Mouse (Mus musculus): Measurements from ENCODE around the gene Prrx2. TPM values are rescaled to one million over a fixed set of nuclear protein-coding genes. Genes with fewer than 3 reads are reported as not detected.

Gene Prrx2
- polyA plus RNA-seq, 1 experiment, result 1.0 TPM

- no peaks in the 10 kb centered on the region for H3K27me3 ChIP-seq (ENCODE audit: control insufficient read depth, insufficient read depth, low read length)
- no peaks in the 10 kb centered on the region for H3K36me3 ChIP-seq (ENCODE audit: control insufficient read depth, insufficient read depth, low read length)
- peaks cover 3% of the 10 kb centered on the region for H3K4me1 ChIP-seq (ENCODE audit: control insufficient read depth, insufficient read depth, low read length)
- no peak overlapping the region for H3K27ac ChIP-seq (ENCODE audit: control insufficient read depth, insufficient read depth, low read depth, low read length)
- H3K4me3 ChIP-seq (ENCODE audit: control insufficient read depth, low read depth, low read length), result peak overlapping the region; percentile 67
- TF ChIP-seq CTCF (IDR thresholded peaks at IDR 0.05; ENCODE audit: control insufficient read depth, insufficient read depth, insufficient replicate concordance, low read depth, low read length) (no peak), POLR2A (IDR thresholded peaks at IDR 0.05; ENCODE audit: control insufficient read depth, low read depth, low read length) (no peak)
Measured at GRCm38 (mm10) chr2:30902256-30902655, 67.5 kb downstream of the Prrx2 start.

- H3K27ac ChIP-seq (ENCODE audit: control insufficient read depth, insufficient read depth, low read depth, low read length), result no peak overlapping the region
- peak overlapping the region; percentile 67 for H3K4me3 ChIP-seq (ENCODE audit: control insufficient read depth, low read depth, low read length)
- H3K27me3 ChIP-seq (ENCODE audit: control insufficient read depth, insufficient read depth, low read length), result no peaks in the 10 kb centered on the region
- H3K36me3 ChIP-seq (ENCODE audit: control insufficient read depth, insufficient read depth, low read length), result no peaks in the 10 kb centered on the region
- H3K4me1 ChIP-seq (ENCODE audit: control insufficient read depth, insufficient read depth, low read length), result peaks cover 3% of the 10 kb centered on the region
- TF ChIP-seq POLR2A (IDR thresholded peaks at IDR 0.05; ENCODE audit: control insufficient read depth, low read depth, low read length) (no peak), CTCF (IDR thresholded peaks at IDR 0.05; ENCODE audit: control insufficient read depth, insufficient read depth, insufficient replicate concordance, low read depth, low read length) (no peak)
Measured at GRCm38 (mm10) chr2:30902726-30903722, 68.3 kb downstream of the Prrx2 start.

GRCm38 (mm10) chr2:30904231-30904630 is 69.5 kb downstream of the Prrx2 start:
- H3K4me1 ChIP-seq (ENCODE audit: control insufficient read depth, insufficient read depth, low read length), result peaks cover 3% of the 10 kb centered on the region
- TF ChIP-seq CTCF (IDR thresholded peaks at IDR 0.05; ENCODE audit: control insufficient read depth, insufficient read depth, insufficient replicate concordance, low read depth, low read length) (no peak), POLR2A (IDR thresholded peaks at IDR 0.05; ENCODE audit: control insufficient read depth, low read depth, low read length) (no peak)
- H3K27me3 ChIP-seq (ENCODE audit: control insufficient read depth, insufficient read depth, low read length), result no peaks in the 10 kb centered on the region
- no peak overlapping the region for H3K27ac ChIP-seq (ENCODE audit: control insufficient read depth, insufficient read depth, low read depth, low read length)
- H3K36me3 ChIP-seq (ENCODE audit: control insufficient read depth, insufficient read depth, low read length), result no peaks in the 10 kb centered on the region
- no peak overlapping the region for H3K4me3 ChIP-seq (ENCODE audit: control insufficient read depth, low read depth, low read length)

GRCm38 (mm10) chr2:30904991-30905390 is 70.2 kb downstream of the Prrx2 start:
- H3K27ac ChIP-seq (ENCODE audit: control insufficient read depth, insufficient read depth, low read depth, low read length), result no peak overlapping the region
- H3K27me3 ChIP-seq (ENCODE audit: control insufficient read depth, insufficient read depth, low read length), result no peaks in the 10 kb centered on the region
- H3K4me1 ChIP-seq (ENCODE audit: control insufficient read depth, insufficient read depth, low read length), result peaks cover 3% of the 10 kb centered on the region
- no peak overlapping the region for H3K4me3 ChIP-seq (ENCODE audit: control insufficient read depth, low read depth, low read length)
- H3K36me3 ChIP-seq (ENCODE audit: control insufficient read depth, insufficient read depth, low read length), result no peaks in the 10 kb centered on the region
- TF ChIP-seq CTCF (IDR thresholded peaks at IDR 0.05; ENCODE audit: control insufficient read depth, insufficient read depth, insufficient replicate concordance, low read depth, low read length) (no peak), POLR2A (IDR thresholded peaks at IDR 0.05; ENCODE audit: control insufficient read depth, low read depth, low read length) (no peak)

- H3K4me1 ChIP-seq (ENCODE audit: control insufficient read depth, insufficient read depth, low read length), result peaks cover 3% of the 10 kb centered on the region
- no peak overlapping the region for H3K27ac ChIP-seq (ENCODE audit: control insufficient read depth, insufficient read depth, low read depth, low read length)
- TF ChIP-seq CTCF (IDR thresholded peaks at IDR 0.05; ENCODE audit: control insufficient read depth, insufficient read depth, insufficient replicate concordance, low read depth, low read length) (no peak), POLR2A (IDR thresholded peaks at IDR 0.05; ENCODE audit: control insufficient read depth, low read depth, low read length) (no peak)
- H3K36me3 ChIP-seq (ENCODE audit: control insufficient read depth, insufficient read depth, low read length), result no peaks in the 10 kb centered on the region
- no peaks in the 10 kb centered on the region for H3K27me3 ChIP-seq (ENCODE audit: control insufficient read depth, insufficient read depth, low read length)
- H3K4me3 ChIP-seq (ENCODE audit: control insufficient read depth, low read depth, low read length), result no peak overlapping the region
Measured at GRCm38 (mm10) chr2:30905906-30906305, 71.1 kb downstream of the Prrx2 start.

- Histone ChIP-seq H3K36me3 (ENCODE audit: control insufficient read depth, insufficient read depth, low read length) (no peaks in the 10 kb centered on the region), H3K27ac (ENCODE audit: control insufficient read depth, insufficient read depth, low read depth, low read length) (no peak overlapping the region), H3K27me3 (ENCODE audit: control insufficient read depth, insufficient read depth, low read length) (no peaks in the 10 kb centered on the region), H3K4me3 (ENCODE audit: control insufficient read depth, low read depth, low read length) (no peak overlapping the region), H3K4me1 (ENCODE audit: control insufficient read depth, insufficient read depth, low read length) (peaks cover 3% of the 10 kb centered on the region)
- TF ChIP-seq POLR2A (IDR thresholded peaks at IDR 0.05; ENCODE audit: control insufficient read depth, low read depth, low read length) (no peak), CTCF (IDR thresholded peaks at IDR 0.05; ENCODE audit: control insufficient read depth, insufficient read depth, insufficient replicate concordance, low read depth, low read length) (no peak)
Measured at GRCm38 (mm10) chr2:30906641-30907040, 71.9 kb downstream of the Prrx2 start.

GRCm38 (mm10) chr2:30912291-30912773 is 77.6 kb downstream of the Prrx2 start:
- Histone ChIP-seq H3K27ac (ENCODE audit: control insufficient read depth, insufficient read depth, low read depth, low read length) (no peak overlapping the region; the same call in 1 of the 2 replicates), H3K36me3 (ENCODE audit: control insufficient read depth, insufficient read depth, low read length) (no peaks in the 10 kb centered on the region), H3K4me3 (ENCODE audit: control insufficient read depth, low read depth, low read length) (no peak overlapping the region), H3K4me1 (ENCODE audit: control insufficient read depth, insufficient read depth, low read length) (peaks cover 8% of the 10 kb centered on the region), H3K27me3 (ENCODE audit: control insufficient read depth, insufficient read depth, low read length) (no peaks in the 10 kb centered on the region)
- TF ChIP-seq POLR2A (IDR thresholded peaks at IDR 0.05; ENCODE audit: control insufficient read depth, low read depth, low read length), result no peak
- no peak for TF ChIP-seq CTCF (IDR thresholded peaks at IDR 0.05; ENCODE audit: control insufficient read depth, insufficient read depth, insufficient replicate concordance, low read depth, low read length)

Measured in testis, adult 2 months (tissue).